Mouse (Mus musculus) megakaryocyte-erythroid progenitor cell, adult 5-6 weeks (primary cell): ENCODE results near the gene Nol4l. TPM values are rescaled to one million over a fixed set of nuclear protein-coding genes. Genes with fewer than 3 reads are reported as not detected.

Experiments used
- ATAC-seq: replicated peaks from 2 replicates; pipeline ENCODE4 v1.8.0; 2016; ENCODE audit warnings: mild to moderate bottlenecking, inconsistent platforms; ENCODE audit not compliant: severe bottlenecking, poor library complexity, low FRiP score, low TSS enrichment
- total RNA-seq, 2 experiments: library from RNA; stranded (forward) in 1 of 2; stranded (reverse) in 1 of 2; fragments of 200-1000, 215-1000 nt in 1 of 2; fragments of >200 nt in 1 of 2; fragmentation: Nextera tagmentation in 1 of 2; gene quantifications; 2 replicates each; pipeline ENCODE4 v1.2.3; 2014 to 2017

Nol4l gene
- total RNA-seq, 2 experiments from 2014 or later: 10.4 to 13.3 TPM

DNA sequence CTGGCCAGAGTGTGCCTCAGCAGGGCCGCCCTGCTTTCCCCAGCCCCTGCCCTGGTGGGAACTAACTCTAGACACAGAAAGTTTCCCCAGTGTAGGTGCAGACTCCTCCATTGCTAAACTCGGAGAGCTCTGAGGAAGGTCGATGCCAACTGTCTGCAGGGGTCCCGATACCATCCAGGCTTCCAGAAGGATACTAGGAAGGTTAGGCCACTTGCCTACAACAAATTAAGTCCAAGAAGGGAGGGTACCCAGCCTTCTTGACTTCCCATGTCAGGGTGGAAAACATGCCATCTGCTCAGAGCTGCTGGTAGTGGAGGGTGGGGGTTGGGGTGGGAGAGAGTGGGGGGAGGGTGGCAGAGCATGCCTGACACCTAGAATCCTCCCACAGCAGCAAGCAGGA lies 15.0 kb upstream of the Nol4l start:
- ATAC-seq: no peak

DNA sequence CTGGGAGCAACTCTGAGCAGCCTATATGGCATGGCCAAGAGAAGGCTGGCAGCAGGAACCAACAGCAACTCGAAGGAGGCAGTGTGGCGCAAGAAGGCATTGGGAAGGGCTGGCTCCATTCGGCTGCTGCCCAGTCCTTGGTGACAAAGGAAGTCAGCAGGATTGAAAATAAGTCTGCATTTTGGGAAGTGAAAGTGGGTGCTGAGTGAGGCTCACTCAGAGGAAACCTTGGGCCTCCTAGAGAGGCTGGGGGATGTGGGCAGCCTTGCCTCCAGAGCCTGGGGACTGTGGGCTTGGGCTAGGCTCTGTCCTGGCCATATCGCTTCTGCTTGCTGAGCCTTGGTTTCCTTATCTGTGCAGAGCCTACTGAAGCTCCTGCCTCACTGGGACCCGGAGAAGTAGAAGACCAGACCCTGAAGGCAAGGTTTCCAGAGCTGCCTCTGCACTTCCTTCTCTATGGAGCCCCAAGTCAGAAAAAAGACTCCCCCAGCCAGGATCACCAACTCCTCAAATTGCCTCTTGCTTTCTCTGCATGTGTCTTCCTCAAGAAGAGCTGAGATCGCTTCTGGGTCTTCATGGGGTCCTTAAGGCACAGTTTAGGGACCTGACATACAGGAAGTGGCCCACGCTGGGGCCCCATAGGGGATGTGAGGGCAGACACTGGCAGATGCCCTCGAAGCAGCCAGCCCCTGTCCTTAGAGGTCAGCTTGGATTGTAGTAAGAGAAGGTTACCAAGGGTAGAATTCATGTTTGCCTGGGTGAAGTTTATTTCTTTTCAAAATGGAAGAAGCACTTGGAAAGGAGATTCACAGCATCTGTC lies 14.3 kb upstream of the Nol4l start:
- peak; percentile 68 for ATAC-seq

- ATAC-seq: peak; percentile 54
These were observed 13.3 kb upstream of the Nol4l start for GRCm38 (mm10) chr2:153542936-153543668.

GRCm38 (mm10) chr2:153538898-153539297 lies 9.1 kb upstream of the Nol4l start:
- no peak for ATAC-seq

- no peak for ATAC-seq
These were observed 4.2 kb upstream of the Nol4l start for GRCm38 (mm10) chr2:153533981-153534380.

DNA sequence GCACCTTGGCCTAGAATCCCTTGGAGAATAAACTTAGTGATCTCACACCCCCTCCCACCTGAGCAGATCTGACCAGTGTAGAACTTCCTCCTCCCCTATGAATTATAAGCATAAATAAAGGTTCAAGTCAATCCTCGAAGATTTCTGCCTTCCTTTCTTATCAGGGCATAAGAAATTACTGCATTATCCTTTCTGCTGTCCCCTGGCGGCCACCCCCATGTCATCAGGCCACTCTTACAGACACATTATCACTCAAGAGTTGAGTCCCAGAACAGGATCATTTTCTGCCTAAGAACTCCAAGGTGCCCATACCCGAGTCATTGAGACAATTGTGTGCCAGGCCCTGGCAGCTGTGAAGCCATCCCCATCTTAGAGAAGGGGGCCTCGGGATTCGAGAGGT lies 1.2 kb upstream of the Nol4l start:
- peak; percentile 22; the same call in 1 of the 2 replicates for ATAC-seq

- no peak for ATAC-seq
These were observed 398 bp downstream of the Nol4l start for GRCm38 (mm10) chr2:153529365-153529781.

GRCm38 (mm10) chr2:153528571-153529364 lies 1.0 kb downstream of the Nol4l start:
- no peak for ATAC-seq

- no peak for ATAC-seq
These were observed 1.9 kb downstream of the Nol4l start for GRCm38 (mm10) chr2:153527580-153528531.

DNA sequence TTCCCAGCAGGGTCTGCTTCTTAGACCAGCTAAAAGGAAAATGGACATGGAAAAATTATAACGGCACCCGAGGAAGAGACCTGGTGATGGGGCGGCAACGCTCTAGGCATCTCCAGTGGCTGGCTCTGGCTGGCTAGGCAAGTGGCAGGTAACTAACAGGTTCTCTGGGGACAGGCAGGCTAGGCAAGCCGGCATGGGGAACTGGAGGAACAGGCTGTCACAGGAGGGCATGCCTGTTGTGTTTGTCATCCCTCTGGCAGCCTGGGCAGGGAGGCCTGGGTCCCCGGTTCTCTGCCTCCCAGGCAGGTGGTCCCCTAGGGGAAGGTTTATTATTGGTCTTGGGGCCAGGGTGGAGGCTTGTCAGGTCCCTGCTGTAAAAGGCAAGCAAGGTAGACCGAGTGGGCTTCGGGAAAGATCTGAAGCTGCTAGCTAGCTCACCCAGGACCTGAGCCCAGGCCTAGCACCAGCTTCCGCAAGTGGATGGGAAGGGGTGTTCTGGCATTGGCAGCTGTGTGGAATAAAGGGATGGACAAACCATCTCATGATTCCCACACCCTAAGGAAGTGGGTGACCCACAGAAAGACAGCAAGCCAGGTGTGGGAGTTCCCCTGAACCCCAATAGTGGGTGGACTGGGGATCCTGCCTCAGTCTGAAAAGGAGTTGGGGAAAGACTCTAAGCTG lies 2.8 kb downstream of the Nol4l start:
- ATAC-seq: no peak

DNA sequence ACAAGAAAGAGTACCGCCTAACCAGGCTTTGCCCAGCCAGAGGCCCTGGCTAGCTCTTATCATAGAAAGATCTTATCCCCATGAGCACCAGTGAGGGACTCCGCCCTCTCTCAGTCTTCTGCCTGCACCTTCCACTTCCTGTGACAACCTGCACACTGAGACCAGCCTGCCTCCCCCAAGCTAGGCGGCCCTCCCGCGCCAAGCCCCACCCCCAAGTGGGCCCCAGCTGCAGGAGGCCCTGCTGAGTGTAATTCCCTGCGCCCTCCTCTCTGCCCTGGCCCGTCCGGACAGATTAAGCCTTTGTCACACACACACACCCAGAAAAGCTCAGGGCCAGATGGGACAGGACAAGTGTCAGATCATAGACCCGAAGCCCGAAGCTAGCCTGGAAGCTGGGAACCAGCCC lies 3.9 kb downstream of the Nol4l start:
- peak; percentile 78 for ATAC-seq

DNA sequence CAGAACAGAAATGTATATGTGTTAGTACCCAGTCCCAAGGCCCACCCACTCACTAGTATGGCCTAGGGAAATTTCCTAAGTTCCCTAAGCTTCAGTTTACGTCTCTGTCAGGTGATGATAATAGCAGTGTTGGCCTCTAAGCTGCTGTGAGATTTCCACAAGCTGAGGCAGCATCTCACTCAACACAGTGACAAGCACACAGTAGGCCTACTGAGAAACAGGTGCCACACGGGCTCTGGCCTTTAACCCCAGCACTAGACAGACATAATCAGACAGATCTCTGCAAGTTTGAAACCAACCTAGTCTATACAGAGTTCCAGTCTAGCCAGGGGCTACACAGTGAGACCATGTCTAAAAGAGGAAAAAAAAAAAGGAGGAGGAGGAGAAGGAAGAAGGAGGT lies 5.0 kb downstream of the Nol4l start:
- no peak for ATAC-seq

DNA sequence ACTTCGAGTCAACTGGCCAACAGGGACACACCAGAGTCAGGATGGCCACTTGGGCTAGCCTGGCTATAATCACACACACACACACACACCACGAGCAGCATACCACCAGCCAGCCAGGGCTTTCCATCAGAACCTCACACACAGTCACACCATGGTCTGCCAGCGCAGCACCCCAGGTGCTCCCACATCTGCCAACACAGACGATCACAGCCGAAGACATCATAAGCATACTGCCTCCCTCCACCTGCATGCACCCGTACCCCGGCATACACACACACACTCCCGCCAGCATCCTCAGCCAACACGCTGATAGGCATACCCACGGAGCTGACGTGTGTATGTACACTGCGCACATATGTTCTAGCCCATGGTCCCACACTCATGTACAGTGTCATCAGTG lies 6.1 kb downstream of the Nol4l start:
- ATAC-seq: no peak; the same call in 1 of the 2 replicates

DNA sequence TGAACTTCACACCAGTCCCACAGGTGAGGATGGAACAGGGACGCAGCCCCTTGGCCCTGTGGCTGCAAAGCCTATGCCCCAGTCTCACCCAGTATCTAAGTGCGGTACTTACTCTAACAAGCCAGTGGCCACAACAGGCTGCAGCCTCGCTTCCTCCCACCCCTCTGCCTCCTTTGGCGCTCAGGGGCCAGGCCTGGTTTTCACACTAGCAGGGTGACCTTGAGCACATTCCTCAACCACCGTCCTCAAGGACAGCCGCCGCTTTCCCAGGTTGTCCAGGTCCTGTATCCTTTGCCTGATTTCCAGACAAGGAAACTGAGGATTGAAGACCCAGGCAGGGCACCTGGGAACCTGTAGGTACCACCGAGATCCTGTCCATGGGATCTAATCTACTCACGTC lies 6.6 kb downstream of the Nol4l start:
- no peak for ATAC-seq

GRCm38 (mm10) chr2:153522270-153522669 lies 7.5 kb downstream of the Nol4l start:
- ATAC-seq: no peak

DNA sequence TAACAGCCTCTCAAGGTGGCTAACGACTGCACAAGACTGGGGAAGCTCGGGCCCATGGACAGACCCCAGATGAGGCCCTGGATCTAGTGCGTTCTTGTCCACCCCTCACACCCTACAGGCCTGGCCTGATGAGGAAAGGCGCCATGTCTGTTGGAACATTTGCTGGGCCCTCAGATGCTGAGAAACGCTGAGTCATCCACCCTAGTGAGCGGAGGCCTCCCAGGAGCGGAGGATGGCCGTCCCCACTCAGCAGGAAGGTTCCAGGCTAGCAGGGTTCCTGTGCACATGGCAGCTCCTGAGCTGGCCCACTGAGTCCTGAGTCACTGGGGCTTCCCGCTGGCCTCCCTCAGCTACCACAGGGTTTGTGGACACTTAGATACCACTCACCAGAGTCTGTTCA lies 9.7 kb downstream of the Nol4l start:
- ATAC-seq: 0 out of 2 replicates have a peak, but pooled peaks have one; percentile 9

DNA sequence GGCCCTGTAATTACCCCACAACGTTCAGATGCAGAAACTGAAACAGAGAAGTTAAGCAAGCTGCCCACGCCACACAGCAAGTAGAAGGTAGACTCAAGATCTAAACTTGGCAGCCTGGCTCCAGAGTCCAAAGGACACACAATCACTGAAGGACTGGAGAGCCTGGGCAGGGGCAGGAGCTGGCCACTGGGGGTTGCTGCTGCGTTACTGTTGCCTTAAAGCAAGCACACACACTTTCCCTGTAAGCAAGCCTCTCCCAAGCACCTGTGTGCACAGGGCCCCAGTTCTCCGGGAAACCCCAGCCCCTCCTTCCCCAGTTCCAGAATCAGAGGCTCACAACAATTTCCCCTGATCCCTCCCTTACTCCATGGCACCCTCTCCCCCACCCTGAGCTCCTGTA lies 12.8 kb downstream of the Nol4l start:
- 0 out of 2 replicates have a peak, but pooled peaks have one; percentile 11 for ATAC-seq

DNA sequence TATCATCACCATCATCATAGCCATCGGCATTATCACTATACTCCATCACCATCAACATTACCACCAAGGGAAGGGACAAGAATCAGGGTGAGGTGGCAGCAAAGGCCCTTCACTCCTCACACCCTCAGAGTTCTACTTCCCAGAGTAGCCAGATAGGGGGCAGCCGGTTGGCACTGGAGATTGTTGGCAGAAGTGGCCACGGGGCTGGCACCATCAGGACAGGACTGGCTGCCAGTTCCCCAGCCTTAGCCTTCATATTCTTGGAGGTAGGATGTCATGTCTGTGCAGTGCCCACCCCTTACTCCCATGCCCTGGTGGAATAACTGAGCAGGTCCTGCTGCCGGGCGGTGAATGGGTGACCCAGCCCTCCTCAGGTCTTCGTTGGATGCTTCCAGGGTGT lies 14.2 kb downstream of the Nol4l start:
- no peak for ATAC-seq
